Mouse (Mus musculus) midbrain, embryonic 14.5 days (tissue): Measurements from ENCODE around the gene Amh. TPM values are rescaled to one million over a fixed set of nuclear protein-coding genes. Genes with fewer than 3 reads are reported as not detected.

ENCODE experiments used
- ATAC-seq: fragments of 200-750 bp; cut with Nextera tagmentation; 2 replicates; pipeline ENCODE4 v1.8.0; 2017; ENCODE audit warnings: moderate number of reproducible peaks, moderate library complexity; ENCODE audit not compliant: low FRiP score, low TSS enrichment
- DNase-seq: peaks from one replicate; pipeline ENCODE4 v3.0.0-alpha.2; 2015
- H3K27ac ChIP-seq: fragments of 300-500 bp; sonication (generic); replicated peaks from 2 replicates; pipeline ENCODE4 v1.5.1; 2014; ENCODE audit warnings: mild to moderate bottlenecking, low read depth, low read length, moderate library complexity
- H3K27me3 ChIP-seq: fragments of 300-500 bp; sonication (generic); 2 replicates; pipeline ENCODE4 v1.6.1; 2014; ENCODE audit warnings: low read length, control low read depth, mixed read lengths; ENCODE audit not compliant: control insufficient read depth, insufficient read depth
- H3K36me3 ChIP-seq: fragments of 300-500 bp; sonication (generic); 2 replicates; pipeline ENCODE4 v1.6.1; 2014; ENCODE audit warnings: low read length, control low read depth; ENCODE audit not compliant: control insufficient read depth, insufficient read depth
- H3K4me1 ChIP-seq: fragments of 300-500 bp; sonication (generic); 2 replicates; pipeline ENCODE4 v1.6.1; 2014; ENCODE audit warnings: mild to moderate bottlenecking, antibody characterized with exemption, low read length, control low read depth; ENCODE audit not compliant: control insufficient read depth, insufficient read depth
- H3K4me2 ChIP-seq: fragments of 300-500 bp; sonication (generic); 2 replicates; pipeline ENCODE4 v1.6.1; 2014; ENCODE audit warnings: mild to moderate bottlenecking, low read length, moderate library complexity
- H3K4me3 ChIP-seq: fragments of 300-500 bp; sonication (generic); replicated peaks from 2 replicates; pipeline ENCODE4 v1.5.1; 2014; ENCODE audit warnings: low read depth, low read length
- H3K9ac ChIP-seq: fragments of 300-500 bp; sonication (generic); replicated peaks from 2 replicates; pipeline ENCODE4 v1.6.1; 2014; ENCODE audit warnings: mild to moderate bottlenecking, low read length, moderate library complexity
- H3K9me3 ChIP-seq: fragments of 300-500 bp; sonication (generic); 2 replicates; pipeline ENCODE4 v1.6.1; 2016; ENCODE audit warnings: low read length, control low read depth, mixed read lengths; ENCODE audit not compliant: control insufficient read depth
- WGBS: fragments of 180-500 bp; shearing (Covaris S2); extraction: QIAGEN DNeasy Blood & Tissue Kit; methylation state at CpG from one replicate; pipeline ENCODE4 v1.1.7; 2014; 5-methylcytosine and 5-hydroxymethylcytosine counted together
- polyA plus RNA-seq: library from polyadenylated mRNA; unstranded; fragments of >200 nt; fragmentation: Nextera tagmentation; extraction: Ambion mirVana; gene quantifications from 2 replicates; pipeline ENCODE4 v1.2.1, GENCODE M21; 2014

Gene Amh
- polyA plus RNA-seq, 1 experiment from 2014 or later = not detected

- Histone ChIP-seq H3K4me3 (no peak overlapping the region), H3K4me1 (0 out of 2 replicates have a peak, but pooled peaks cover 4% of the 10 kb centered on the region), H3K27ac (no peak overlapping the region), H3K9me3 (no peaks in the 10 kb centered on the region), H3K4me2 (peak overlapping the region; percentile 29), H3K9ac (peak overlapping the region; percentile 26; the same call in 1 of the 2 replicates), H3K27me3 (peaks cover 25% of the 10 kb centered on the region), H3K36me3 (peaks cover 7% of the 10 kb centered on the region)
- WGBS = 42% methylated on average over 30 of the region's 30 CpGs
- peak; percentile 44 for DNase-seq
- no peak for ATAC-seq
These were observed 30.6 kb downstream of the Amh start for GRCm38 (mm10) chr10:80835617-80836016.

DNA sequence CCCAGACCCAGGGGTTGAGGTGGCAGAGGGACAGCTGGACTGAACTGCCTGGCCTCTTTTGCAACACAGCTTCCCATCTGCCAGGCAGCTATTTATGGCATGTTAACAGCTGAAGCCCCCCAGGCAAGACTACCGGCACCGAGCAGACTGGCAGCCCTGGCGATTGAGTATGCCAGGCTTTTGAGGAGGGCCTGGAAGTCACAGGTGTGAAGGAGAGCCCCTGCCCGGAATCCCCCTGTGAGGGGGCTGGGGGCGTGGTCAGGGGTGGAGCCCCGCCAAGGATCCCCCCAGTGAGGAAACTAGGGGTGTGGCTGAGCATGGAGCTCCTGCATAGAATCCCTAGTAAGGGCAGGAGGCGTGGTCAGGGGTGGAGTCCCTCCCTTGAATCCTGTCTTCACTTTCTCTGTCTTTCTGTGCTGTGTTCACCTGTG is 31.9 kb downstream of the Amh start:
- Histone ChIP-seq H3K9me3 (no peaks in the 10 kb centered on the region), H3K27me3 (peaks cover 25% of the 10 kb centered on the region), H3K9ac (no peak overlapping the region), H3K4me1 (0 out of 2 replicates have a peak, but pooled peaks cover 4% of the 10 kb centered on the region), H3K36me3 (0 out of 2 replicates have a peak, but pooled peaks cover under 1% of the 10 kb centered on the region), H3K27ac (no peak overlapping the region), H3K4me3 (no peak overlapping the region), H3K4me2 (no peak overlapping the region)
- DNase-seq (no peak), ATAC-seq (no peak)
- 52% methylated on average over 7 of the region's 7 CpGs for WGBS

- ATAC-seq (no peak), DNase-seq (no peak)
- 6% methylated on average over 2 of the region's 2 CpGs for WGBS
These were observed 32.8 kb downstream of the Amh start for GRCm38 (mm10) chr10:80837827-80838226.

GRCm38 (mm10) chr10:80838346-80838912 is 33.4 kb downstream of the Amh start:
- H3K27me3 ChIP-seq = peaks cover 37% of the 10 kb centered on the region
- H3K36me3 ChIP-seq = no peaks in the 10 kb centered on the region
- H3K4me1 ChIP-seq = 0 out of 2 replicates have a peak, but pooled peaks cover 4% of the 10 kb centered on the region
- no peak overlapping the region for H3K4me3 ChIP-seq
- no peaks in the 10 kb centered on the region for H3K9me3 ChIP-seq
- DNase-seq (no peak), ATAC-seq (no peak)
- no peak overlapping the region for H3K27ac ChIP-seq
- WGBS = 78% methylated on average over 2 of the region's 2 CpGs
- no peak overlapping the region for H3K9ac ChIP-seq
- no peak overlapping the region for H3K4me2 ChIP-seq

More at GRCm38 (mm10) chr10:80837827-80838226, 32.8 kb downstream of the Amh start:
- Histone ChIP-seq H3K4me3 (no peak overlapping the region), H3K27ac (no peak overlapping the region), H3K9me3 (no peaks in the 10 kb centered on the region), H3K27me3 (peaks cover 32% of the 10 kb centered on the region), H3K9ac (no peak overlapping the region), H3K36me3 (no peaks in the 10 kb centered on the region), H3K4me2 (no peak overlapping the region), H3K4me1 (0 out of 2 replicates have a peak, but pooled peaks cover 4% of the 10 kb centered on the region)

GRCm38 (mm10) chr10:80839848-80840247 is 34.8 kb downstream of the Amh start:
- no peaks in the 10 kb centered on the region for H3K9me3 ChIP-seq
- H3K9ac ChIP-seq = 0 out of 2 replicates have a peak overlapping the region, but pooled peaks have one; percentile 20
- WGBS = 51% methylated on average over 6 of the region's 6 CpGs
- H3K4me2 ChIP-seq = no peak overlapping the region
- H3K27ac ChIP-seq = no peak overlapping the region
- peaks cover 38% of the 10 kb centered on the region for H3K27me3 ChIP-seq
- no peak for DNase-seq
- no peak overlapping the region for H3K4me3 ChIP-seq
- H3K4me1 ChIP-seq = 0 out of 2 replicates have a peak, but pooled peaks cover 6% of the 10 kb centered on the region
- no peaks in the 10 kb centered on the region for H3K36me3 ChIP-seq
- ATAC-seq = no peak

- no peak for DNase-seq
- WGBS = 76% methylated on average over 2 of the region's 2 CpGs
- Histone ChIP-seq H3K4me1 (0 out of 2 replicates have a peak, but pooled peaks cover 6% of the 10 kb centered on the region), H3K4me3 (no peak overlapping the region), H3K27ac (no peak overlapping the region), H3K9me3 (no peaks in the 10 kb centered on the region), H3K4me2 (no peak overlapping the region), H3K36me3 (no peaks in the 10 kb centered on the region), H3K9ac (no peak overlapping the region), H3K27me3 (peaks cover 30% of the 10 kb centered on the region)
- ATAC-seq = no peak
These were observed 36.6 kb downstream of the Amh start for GRCm38 (mm10) chr10:80841685-80842084.

DNA sequence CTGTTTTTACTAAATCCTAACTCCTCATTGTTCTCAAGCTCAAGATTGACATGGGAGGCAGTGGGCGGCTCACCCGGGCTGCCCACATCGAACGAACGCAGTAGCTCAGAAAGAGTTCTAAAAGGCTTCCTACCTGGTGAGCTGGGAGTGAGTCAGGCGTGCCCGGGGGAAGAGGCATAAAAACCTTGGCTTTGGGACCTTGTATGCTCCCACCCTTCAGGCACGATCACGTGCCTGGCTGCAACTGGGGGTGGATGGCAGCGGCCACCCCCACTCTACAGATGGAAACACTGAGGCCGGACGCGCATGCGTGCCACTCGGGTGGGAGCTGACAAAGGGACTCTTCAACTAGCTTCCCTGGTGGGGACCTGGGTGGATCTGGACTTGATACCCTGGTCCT is 37.3 kb downstream of the Amh start:
- no peak overlapping the region for H3K4me2 ChIP-seq
- 0 out of 2 replicates have a peak, but pooled peaks cover 6% of the 10 kb centered on the region for H3K4me1 ChIP-seq
- H3K9me3 ChIP-seq = no peaks in the 10 kb centered on the region
- no peaks in the 10 kb centered on the region for H3K36me3 ChIP-seq
- no peak overlapping the region for H3K9ac ChIP-seq
- no peak for DNase-seq
- H3K27ac ChIP-seq = no peak overlapping the region
- ATAC-seq = no peak
- H3K27me3 ChIP-seq = peaks cover 30% of the 10 kb centered on the region
- 82% methylated on average over 15 of the region's 15 CpGs for WGBS
- no peak overlapping the region for H3K4me3 ChIP-seq

- 9% methylated on average over 32 of the region's 32 CpGs for WGBS
- peak; percentile 21; the same call in 1 of the 2 replicates for ATAC-seq
- H3K9ac ChIP-seq = peak overlapping the region; percentile 56
- peak overlapping the region; percentile 73 for H3K4me2 ChIP-seq
- H3K9me3 ChIP-seq = no peaks in the 10 kb centered on the region
- H3K27me3 ChIP-seq = peaks cover 30% of the 10 kb centered on the region
- 0 out of 2 replicates have a peak, but pooled peaks cover 6% of the 10 kb centered on the region for H3K4me1 ChIP-seq
- H3K36me3 ChIP-seq = no peaks in the 10 kb centered on the region
- DNase-seq = peak; percentile 13
- peak overlapping the region; percentile 48 for H3K4me3 ChIP-seq
- no peak overlapping the region for H3K27ac ChIP-seq
These were observed 38.3 kb downstream of the Amh start for GRCm38 (mm10) chr10:80843087-80843930.
